Mouse (Mus musculus) hindbrain, embryonic 10.5 days (tissue): ENCODE data around the gene Fam13c. TPM values are rescaled to one million over a fixed set of nuclear protein-coding genes. Genes with fewer than 3 reads are reported as not detected.
"Not testable (repeated sequence)": the region's sequence is repeated elsewhere in the genome, so short reads cannot be mapped to it uniquely, and the experiment has no call there.

Experiments used
- DNase-seq: peaks from one replicate; pipeline ENCODE4 v3.0.0-alpha.2; 2017; ENCODE audit warnings: low spot score
- H3K27ac ChIP-seq: fragments of 300-500 bp; sonication (generic); 2 replicates; pipeline ENCODE4 v1.5.1; 2016; ENCODE audit warnings: mild to moderate bottlenecking, moderate library complexity
- H3K27me3 ChIP-seq: fragments of 300-500 bp; sonication (generic); 2 replicates; pipeline ENCODE4 v1.6.1; 2016; ENCODE audit warnings: mild to moderate bottlenecking; ENCODE audit not compliant: poor library complexity, insufficient read depth, severe bottlenecking
- H3K36me3 ChIP-seq: fragments of 300-500 bp; sonication (generic); 2 replicates; pipeline ENCODE4 v1.6.1; 2016; ENCODE audit warnings: mild to moderate bottlenecking, moderate library complexity
- H3K4me1 ChIP-seq: fragments of 300-500 bp; sonication (generic); replicated peaks from 2 replicates; pipeline ENCODE4 v1.6.1; 2016; ENCODE audit warnings: mild to moderate bottlenecking
- H3K4me3 ChIP-seq: fragments of 300-500 bp; sonication (generic); 2 replicates; pipeline ENCODE4 v1.5.1; 2016; ENCODE audit warnings: mild to moderate bottlenecking, moderate library complexity
- H3K9me3 ChIP-seq: fragments of 300-500 bp; sonication (generic); 2 replicates; pipeline ENCODE4 v1.6.1; 2016; ENCODE audit warnings: mild to moderate bottlenecking, moderate library complexity
- WGBS: fragments of 180-500 bp; shearing (Covaris S2); methylation state at CpG from one replicate; pipeline ENCODE4 v1.1.7; 2016; 5-methylcytosine and 5-hydroxymethylcytosine counted together
- polyA plus RNA-seq: library from polyadenylated mRNA; unstranded; fragments of >200 nt; fragmentation: Nextera tagmentation; extraction: Ambion mirVana; gene quantifications from 2 replicates; pipeline ENCODE4 v1.2.1, GENCODE M21; 2016

The Fam13c gene
- 9.6 and 13.7 TPM in 2 replicates for polyA plus RNA-seq

DNA sequence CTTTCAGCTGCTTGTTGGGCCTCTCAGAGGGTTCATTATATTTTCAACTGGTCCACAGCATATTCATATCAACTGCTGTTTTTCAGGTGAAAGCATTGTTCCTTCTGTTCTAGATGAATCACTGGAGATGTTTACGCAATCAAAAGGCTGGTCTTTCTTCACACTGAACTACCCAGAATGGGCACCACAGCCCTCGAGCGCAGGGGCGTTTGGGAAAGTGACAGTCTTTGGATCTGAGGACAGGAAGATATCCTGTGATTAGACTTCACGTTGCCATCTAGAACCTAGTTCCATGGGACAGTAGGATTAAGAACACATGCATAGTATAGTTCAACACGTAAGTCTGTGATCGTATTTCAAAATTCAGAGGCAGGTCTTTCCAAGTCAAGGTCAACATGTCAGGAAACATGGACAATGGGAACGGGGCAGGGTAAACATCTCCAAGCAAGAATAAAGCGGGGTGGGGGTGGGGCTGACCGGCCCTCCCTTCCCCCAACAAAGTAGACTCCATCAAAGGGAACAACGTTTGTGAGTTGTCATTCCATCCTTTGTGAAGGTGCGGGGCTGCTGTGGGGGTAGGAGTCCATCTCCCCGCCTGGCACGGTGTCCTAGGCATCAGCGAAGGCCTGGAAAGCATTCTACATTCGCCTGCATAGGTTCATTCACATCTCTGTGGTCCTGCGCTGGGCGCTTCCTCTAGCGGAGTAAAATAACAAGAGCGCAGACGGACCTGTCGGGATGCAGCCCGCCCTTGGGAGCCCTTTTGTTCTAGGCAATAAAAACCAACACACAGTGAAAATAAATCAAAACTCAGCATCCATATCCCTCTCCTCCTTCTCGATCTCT is at the start of gene Fam13c:
Gene Fam13c, plus strand, starts transcription at position 806 of the 846 bp plus-strand sequence.
- Histone ChIP-seq H3K36me3 (no peaks in the 10 kb centered on the region), H3K9me3 (no peaks in the 10 kb centered on the region), H3K27me3 (no peaks in the 10 kb centered on the region), H3K4me3 (peak within 1 kb of the TSS; percentile 70), H3K27ac (peak within 1 kb of the TSS; percentile 94), H3K4me1 (peaks cover 45% of the 10 kb centered on the region)
- DNase-seq, result peak; percentile 58
- WGBS, result 8% methylated on average over 24 of the region's 24 CpGs

DNA sequence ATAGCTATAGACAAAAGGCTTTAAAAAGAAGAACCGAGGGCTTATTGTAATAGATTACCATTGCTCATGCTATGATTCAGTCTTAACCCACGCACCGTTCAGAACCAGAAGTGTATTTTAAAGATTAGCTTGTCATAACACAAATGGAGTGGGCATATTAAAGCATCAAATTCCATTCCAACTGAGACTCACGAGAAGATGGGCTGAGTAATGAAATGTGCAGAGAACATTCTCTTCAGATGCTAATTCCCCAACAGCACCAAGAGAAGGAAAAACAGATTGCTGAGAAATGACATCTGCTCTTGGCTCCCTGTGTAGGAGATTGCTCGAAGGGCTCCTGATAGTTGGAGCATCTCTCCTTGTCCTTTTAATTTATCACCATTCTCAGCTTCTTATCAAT is 44.4 kb upstream of the Fam13c start:
- Histone ChIP-seq H3K27ac (no peak overlapping the region), H3K36me3 (no peaks in the 10 kb centered on the region), H3K4me3 (no peak overlapping the region), H3K9me3 (peaks cover 42% of the 10 kb centered on the region), H3K4me1 (no peaks in the 10 kb centered on the region), H3K27me3 (no peaks in the 10 kb centered on the region)
- no peak for DNase-seq
- WGBS, result 94% methylated on average over 5 of the region's 5 CpGs

DNA sequence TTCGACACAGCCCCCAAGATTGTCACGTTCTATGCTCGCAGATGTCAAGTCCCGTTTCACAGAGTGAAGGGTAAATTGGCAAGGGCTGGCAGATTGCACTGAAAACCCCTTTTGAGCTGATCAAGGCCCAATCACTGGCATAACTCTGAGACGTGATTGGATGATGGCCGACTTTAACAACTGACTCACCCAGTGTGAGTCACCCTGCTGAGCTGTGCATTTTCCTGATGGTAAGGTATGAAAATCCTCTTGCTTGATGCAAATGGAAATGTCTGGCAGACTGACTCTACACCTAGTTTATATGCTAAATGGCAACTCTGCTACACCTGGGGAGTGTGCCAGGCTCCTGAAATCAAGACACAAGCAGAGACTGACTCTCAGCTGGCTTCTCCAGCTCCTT is 42.1 kb upstream of the Fam13c start:
- DNase-seq, result no peak
- no peak overlapping the region for H3K27ac ChIP-seq
- peaks cover 38% of the 10 kb centered on the region for H3K9me3 ChIP-seq
- H3K27me3 ChIP-seq, result no peaks in the 10 kb centered on the region
- H3K4me1 ChIP-seq, result no peaks in the 10 kb centered on the region
- no peaks in the 10 kb centered on the region for H3K36me3 ChIP-seq
- no peak overlapping the region for H3K4me3 ChIP-seq
- WGBS, result 89% methylated on average over 6 of the region's 6 CpGs

DNA sequence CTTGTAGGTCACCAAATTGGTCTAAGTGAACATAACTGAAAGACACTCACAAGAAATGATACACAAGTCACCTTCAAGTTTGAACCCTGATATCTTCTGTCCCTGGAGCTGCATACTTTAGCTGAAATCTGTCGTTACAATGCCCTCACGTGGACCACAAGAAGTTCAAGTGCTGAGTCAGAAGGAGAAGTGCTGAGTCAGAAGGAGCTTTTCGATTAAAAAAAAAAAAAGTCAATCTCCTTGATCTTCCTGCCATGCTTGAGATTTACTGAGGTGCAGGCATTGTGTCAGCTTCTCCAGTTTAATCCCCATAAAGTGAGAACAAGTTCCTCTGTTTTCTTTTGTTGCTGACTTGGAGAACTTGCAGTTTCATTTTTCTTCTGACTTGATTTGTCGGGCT is 38.3 kb upstream of the Fam13c start:
- Histone ChIP-seq H3K9me3 (peaks cover 9% of the 10 kb centered on the region), H3K27me3 (no peaks in the 10 kb centered on the region), H3K27ac (no peak overlapping the region), H3K36me3 (no peaks in the 10 kb centered on the region), H3K4me1 (no peaks in the 10 kb centered on the region), H3K4me3 (no peak overlapping the region)
- 87% methylated on average over 4 of the region's 4 CpGs for WGBS
- no peak for DNase-seq

DNA sequence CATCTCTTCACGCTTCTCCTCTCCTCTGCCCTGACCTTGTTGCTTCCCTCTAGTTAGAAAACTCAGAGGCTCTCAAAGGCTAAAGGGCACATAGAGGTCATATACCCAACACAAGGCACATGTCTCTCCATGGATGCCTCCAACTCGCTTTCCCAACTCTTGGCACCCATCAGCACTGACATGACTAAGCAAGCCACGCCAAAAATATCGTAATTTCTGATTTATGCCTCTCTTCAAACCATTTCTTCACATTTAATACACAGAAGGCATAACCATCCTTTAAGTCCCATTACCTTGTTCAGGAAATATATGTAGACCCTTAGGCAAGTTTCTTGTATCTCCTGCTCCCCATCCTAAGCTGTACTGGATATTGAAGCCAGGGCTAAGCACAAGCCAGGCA is 37.6 kb upstream of the Fam13c start:
- 83% methylated on average over 4 of the region's 4 CpGs for WGBS
- no peak for DNase-seq
- Histone ChIP-seq H3K36me3 (no peaks in the 10 kb centered on the region), H3K4me1 (no peaks in the 10 kb centered on the region), H3K27me3 (no peaks in the 10 kb centered on the region), H3K9me3 (peaks cover 9% of the 10 kb centered on the region), H3K27ac (no peak overlapping the region), H3K4me3 (no peak overlapping the region)

DNA sequence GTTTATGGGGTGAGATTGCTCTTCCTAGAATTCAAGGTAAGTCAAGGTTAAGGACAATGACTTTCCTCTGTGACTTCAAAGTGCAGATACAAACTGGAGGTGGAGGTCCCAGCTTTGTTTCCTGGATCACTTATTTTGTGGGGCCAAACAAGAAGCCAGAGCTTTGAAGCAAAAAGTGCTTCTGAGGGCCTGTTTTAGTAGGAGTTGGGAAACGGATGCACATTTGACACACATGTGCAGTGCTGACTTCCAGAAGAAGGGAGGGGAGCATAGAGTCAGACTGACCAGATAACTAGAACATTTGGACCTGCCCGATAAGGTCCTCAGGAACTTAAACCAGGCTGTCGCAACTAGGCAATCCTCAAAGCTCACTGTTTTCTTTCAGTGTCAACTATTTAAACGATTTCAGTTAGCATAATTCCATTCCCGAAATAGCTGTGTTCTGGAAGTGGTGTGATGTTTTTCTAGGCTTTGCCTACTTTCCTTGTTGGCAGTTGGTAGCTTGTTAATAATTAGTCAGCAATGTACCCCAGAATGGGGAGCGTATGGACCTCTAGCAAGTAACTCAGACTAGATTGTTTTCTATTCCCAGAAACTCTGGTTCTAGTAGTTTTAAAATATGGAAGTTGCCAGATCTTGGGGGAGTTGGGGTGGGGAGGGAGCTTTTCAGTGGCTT is 22.3 kb upstream of the Fam13c start:
- no peaks in the 10 kb centered on the region for H3K36me3 ChIP-seq
- no peaks in the 10 kb centered on the region for H3K9me3 ChIP-seq
- H3K4me3 ChIP-seq, result no peak overlapping the region
- WGBS, result 92% methylated on average over 6 of the region's 6 CpGs
- H3K27ac ChIP-seq, result no peak overlapping the region
- peaks cover 13% of the 10 kb centered on the region for H3K4me1 ChIP-seq
- H3K27me3 ChIP-seq, result no peaks in the 10 kb centered on the region
- DNase-seq, result no peak

DNA sequence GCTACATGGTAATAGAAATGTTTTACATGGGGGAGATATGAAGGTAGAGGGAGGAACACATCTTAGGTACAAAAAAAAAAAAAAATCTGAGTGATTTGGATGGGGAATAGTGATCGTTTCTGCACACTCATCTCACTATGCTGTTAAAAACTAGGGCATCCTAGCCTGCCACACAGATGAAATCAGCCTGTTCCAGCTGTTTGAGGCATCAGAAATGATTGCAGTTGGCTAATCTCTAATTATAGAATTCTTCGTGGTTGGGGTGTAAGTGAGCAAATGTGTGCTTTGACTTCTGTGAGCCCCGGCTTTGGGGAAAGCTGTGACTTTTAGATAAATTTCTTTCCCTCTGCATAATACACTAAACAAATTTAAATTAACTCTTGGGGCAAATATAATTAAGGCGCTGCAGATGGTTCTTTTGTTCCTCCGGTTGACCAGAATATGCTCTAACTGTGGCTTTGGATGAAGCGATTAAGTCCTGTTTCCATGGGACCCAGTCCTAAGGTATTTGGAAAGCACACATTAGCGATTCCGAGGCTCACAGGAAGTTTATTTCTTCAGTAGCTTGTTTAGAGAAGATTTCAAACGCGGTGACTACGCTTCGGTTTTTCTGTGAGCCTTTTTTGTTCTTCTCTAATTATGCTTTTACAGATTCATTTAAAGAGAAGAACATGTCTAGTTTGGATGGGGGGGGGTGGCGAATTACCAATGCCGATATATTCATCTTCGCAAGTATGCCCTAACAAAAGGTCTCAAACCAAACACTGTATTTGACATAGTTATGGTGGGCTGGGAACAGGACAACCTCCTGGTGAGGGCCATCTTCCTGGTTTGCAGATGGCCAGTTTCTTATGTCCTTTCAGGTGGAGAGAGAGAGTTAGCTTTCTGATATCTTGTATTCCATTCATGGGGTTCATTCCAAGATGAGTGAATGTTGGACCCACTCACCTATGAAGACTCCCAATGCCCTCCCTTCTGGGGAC is 20.7 kb upstream of the Fam13c start:
- Histone ChIP-seq H3K36me3 (no peaks in the 10 kb centered on the region), H3K9me3 (no peaks in the 10 kb centered on the region), H3K4me3 (no peak overlapping the region), H3K4me1 (peaks cover 13% of the 10 kb centered on the region), H3K27ac (peak overlapping the region; percentile 45; the same call in 1 of the 2 replicates), H3K27me3 (no peaks in the 10 kb centered on the region)
- 70% methylated on average over 15 of the region's 15 CpGs for WGBS
- no peak for DNase-seq

DNA sequence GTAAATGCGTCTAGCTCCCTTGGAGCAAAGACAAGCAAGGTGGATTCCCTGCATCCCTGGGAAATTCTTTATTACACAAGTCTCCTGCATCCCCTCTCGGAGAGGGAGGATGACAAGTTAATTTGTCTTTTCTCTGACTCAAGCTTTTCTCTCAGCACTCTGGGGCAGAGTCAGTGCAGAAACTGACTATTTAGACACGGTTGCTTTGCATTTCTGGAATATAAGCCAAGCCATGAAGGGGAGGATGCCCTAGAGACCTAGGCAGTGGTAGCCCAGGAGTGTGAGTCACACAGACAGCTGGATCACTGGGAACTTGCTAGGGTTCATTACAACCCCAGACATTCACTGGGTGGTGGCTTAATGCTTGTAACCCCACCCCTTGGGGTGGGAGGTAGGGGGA is 13.9 kb upstream of the Fam13c start:
- no peaks in the 10 kb centered on the region for H3K9me3 ChIP-seq
- DNase-seq, result no peak
- 71% methylated on average over 3 of the region's 3 CpGs for WGBS
- no peak overlapping the region for H3K4me3 ChIP-seq
- H3K4me1 ChIP-seq, result no peaks in the 10 kb centered on the region
- H3K36me3 ChIP-seq, result no peaks in the 10 kb centered on the region
- 0 out of 2 replicates have a peak overlapping the region, but pooled peaks have one; percentile 29 for H3K27ac ChIP-seq
- H3K27me3 ChIP-seq, result no peaks in the 10 kb centered on the region

DNA sequence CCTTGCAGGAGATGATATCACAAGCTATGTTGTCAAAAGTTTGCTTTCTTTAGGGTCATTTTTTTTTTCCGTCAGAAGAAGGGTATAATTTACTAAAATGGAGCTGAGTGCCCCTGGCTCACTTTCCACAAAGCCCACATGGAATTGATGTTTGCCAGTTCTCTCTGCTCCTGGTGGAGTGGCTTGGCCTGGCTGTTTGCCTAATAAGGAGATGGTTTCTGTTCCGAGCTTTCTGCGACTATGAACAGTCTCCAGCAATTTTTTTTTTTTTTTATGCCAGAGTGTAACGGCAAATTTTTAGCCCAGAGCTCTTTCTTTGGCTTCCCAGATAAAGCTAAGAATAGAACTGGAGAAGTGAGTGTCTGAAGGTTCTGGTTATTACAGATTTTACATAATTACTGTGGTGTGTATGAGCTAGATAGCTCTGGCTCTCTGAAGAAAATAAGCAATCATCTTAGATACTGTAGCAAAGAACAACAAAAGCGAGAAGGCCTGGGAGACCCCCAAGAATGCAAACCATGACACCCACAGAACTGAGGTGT is 12.1 kb upstream of the Fam13c start:
- Histone ChIP-seq H3K27me3 (no peaks in the 10 kb centered on the region), H3K4me1 (no peaks in the 10 kb centered on the region), H3K36me3 (no peaks in the 10 kb centered on the region), H3K4me3 (no peak overlapping the region), H3K9me3 (no peaks in the 10 kb centered on the region), H3K27ac (no peak overlapping the region)
- 90% methylated on average over 5 of the region's 5 CpGs for WGBS
- no peak for DNase-seq

DNA sequence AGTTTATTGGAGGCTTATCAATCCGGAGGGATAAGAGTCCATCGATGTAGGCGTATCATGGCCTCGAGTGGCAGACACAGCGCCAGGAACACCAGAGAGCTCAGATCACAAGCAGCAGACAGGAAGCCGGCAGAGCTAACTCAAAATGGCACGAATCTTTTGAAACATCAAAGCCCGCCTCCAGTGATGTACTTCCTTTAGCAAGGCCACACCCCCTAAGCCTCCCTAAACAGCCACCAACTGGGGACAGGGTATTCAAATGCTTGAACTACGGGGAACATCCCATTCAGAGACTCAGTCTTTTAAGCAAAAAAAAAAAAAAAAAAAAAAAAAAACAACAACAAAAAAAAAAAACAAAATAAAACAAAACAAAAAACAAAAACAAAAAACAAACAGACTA is 10.9 kb upstream of the Fam13c start:
- Histone ChIP-seq H3K27me3 (no peaks in the 10 kb centered on the region), H3K27ac (no peak overlapping the region), H3K4me3 (no peak overlapping the region), H3K9me3 (no peaks in the 10 kb centered on the region), H3K36me3 (no peaks in the 10 kb centered on the region), H3K4me1 (no peaks in the 10 kb centered on the region)
- 92% methylated on average over 9 of the region's 9 CpGs for WGBS
- DNase-seq, result no peak

DNA sequence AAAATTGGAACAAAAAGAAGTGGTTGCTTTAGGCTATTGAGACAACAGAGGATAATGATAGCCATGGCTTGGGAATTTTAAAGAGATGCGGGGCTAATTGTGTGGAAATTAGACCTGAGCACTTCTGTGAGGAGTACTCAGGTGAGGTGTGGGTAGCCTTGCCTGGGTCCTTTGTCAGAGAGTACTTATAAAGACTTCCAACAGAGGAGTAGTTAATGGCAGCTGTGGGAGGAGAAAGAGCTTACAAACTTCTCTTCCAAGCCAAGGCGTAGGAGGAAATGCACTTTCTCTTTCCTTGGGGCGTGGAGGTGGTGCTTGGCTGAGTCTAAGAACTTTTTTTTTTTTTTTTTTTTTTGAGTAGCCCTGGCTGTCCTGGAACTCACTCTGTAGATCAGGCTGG is 6.9 kb upstream of the Fam13c start:
- H3K27me3 ChIP-seq, result no peaks in the 10 kb centered on the region
- no peak overlapping the region for H3K27ac ChIP-seq
- 93% methylated on average over 3 of the region's 3 CpGs for WGBS
- no peaks in the 10 kb centered on the region for H3K36me3 ChIP-seq
- H3K4me3 ChIP-seq, result no peak overlapping the region
- H3K9me3 ChIP-seq, result no peaks in the 10 kb centered on the region
- H3K4me1 ChIP-seq, result no peaks in the 10 kb centered on the region
- no peak for DNase-seq

DNA sequence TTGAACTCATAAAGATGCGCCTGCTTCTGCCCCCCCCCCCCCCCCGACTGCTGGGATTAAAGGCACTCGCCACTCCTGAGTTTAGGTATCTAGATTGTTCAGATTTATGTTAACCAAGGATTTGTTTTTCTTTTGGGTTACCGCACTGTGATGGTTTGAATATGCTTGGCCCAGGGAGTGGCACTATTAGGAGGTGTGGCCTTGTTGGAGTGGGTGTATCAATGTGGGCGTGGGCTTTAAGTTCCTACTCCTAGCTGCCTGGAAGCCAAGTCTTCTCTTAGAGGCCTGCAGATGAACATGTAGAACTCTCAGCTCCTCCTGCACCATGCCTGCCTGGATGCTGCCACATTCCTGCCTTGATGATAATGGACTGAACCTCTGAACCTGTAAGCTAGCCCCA is 6.5 kb upstream of the Fam13c start:
- not testable (repeated sequence) for H3K4me1 ChIP-seq, H3K36me3 ChIP-seq, H3K4me3 ChIP-seq, H3K27ac ChIP-seq, DNase-seq, H3K9me3 ChIP-seq, H3K27me3 ChIP-seq
- WGBS, result 86% methylated on average over 5 of the region's 5 CpGs
